17 mouse cellular contexts compared by ENCODE assay signal in the genomic region with DNA sequence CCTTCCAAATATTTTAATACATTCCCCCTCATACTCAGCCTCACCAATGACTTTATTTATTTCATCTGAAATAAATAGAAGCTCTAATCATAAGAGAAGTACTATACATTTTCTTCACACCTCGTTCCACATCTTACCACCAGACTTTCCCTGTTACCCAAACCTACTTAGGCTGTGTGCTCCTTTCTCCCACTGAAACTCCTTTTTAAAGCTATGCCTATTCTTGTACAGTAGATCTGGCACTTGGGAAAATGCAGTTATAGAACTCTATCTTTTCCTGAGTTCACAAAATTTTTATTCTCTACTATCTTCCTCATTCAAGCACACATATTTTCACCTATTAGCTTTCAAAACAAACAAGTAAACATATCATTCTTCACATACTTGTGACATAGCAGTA.
"Had no signal": no experiment of that assay in that cellular context is flagged by ENCODE, and none has a peak within 500 bp of the region (broad histone marks: within the 10 kb centered on the region; RNA-seq: fewer than 3 reads in every experiment).

No protein-coding gene starts in this region.

- DNase-seq: left cerebral cortex, postnatal 4 days; liver; liver, embryonic 13.5 days; liver, postnatal 0 days; lung, adult 18-20 months; lung, adult 2 months; lung, embryonic 14.5 days; lung, postnatal 10 days; lung, postnatal 14 days; lung, postnatal 36 days; lung, postnatal 4 days; midbrain, embryonic 14.5 days had no signal

- ATAC-seq: liver, embryonic 12.5 days; liver, postnatal 0 days; lung, postnatal 0 days; midbrain, embryonic 13.5 days; midbrain, embryonic 15.5 days; midbrain, embryonic 16.5 days had no signal
